Mouse (Mus musculus): ENCODE data around the gene Ssbp3.
A peak's percentile ranks its signal among the peaks of the same experiment; 100 is the strongest.

Ssbp3 gene

DNA sequence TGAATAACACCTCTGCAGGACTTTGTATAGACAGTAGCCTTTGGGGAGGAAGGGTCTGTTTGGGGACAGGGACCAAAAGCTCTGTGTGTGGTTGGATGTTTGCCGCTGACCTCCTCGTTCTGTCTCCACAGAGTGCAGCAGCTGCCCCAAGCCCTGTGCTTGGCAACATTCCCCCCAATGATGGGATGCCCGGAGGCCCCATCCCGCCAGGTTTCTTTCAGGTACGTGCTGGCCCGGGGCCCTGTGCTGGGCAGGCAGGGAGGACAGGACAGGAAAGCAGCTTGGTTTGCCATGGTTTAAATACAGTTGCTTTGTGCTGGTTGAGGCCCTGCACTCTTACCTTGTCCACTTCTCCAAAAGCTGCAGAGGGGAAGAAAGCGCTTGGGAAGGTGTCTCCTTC is 99.0 kb downstream of the Ssbp3 start:
- DNase-seq (ENCODE audit: low read depth, low spot score): no peak

DNA sequence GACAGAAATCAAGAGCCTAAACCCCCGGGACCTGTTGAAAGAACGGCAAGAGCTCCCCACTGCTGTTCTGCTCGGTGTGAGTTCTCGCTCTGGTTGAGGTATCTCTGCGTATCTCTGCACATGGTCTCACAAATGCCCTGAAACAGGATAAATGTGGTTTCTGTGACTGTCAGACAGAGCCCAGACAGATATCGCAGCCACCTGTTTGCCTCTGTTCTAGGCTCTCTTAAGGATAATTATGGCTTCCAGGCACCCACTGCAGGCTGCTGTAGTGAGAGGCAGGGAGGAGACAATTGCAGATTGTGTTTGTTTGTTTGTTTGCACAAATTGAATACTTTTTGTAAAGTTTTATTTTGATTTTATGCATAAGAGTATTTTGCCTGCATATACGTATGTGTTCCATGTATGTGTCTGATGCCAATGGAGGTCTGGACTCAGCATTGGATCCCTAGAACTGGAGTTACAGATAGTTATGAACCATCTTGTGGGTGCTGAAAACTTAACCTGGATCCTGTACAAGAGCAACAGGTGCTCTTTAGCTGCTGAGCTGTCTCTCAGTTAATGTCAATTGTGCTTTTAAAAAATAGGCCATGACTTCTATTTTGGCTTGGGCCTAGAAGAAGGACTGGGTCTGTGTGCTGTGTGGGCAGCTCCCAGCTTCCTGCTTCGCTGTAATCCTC is 101.0 kb downstream of the Ssbp3 start:
- DNase-seq (ENCODE audit: low read depth, low spot score): no peak

DNA sequence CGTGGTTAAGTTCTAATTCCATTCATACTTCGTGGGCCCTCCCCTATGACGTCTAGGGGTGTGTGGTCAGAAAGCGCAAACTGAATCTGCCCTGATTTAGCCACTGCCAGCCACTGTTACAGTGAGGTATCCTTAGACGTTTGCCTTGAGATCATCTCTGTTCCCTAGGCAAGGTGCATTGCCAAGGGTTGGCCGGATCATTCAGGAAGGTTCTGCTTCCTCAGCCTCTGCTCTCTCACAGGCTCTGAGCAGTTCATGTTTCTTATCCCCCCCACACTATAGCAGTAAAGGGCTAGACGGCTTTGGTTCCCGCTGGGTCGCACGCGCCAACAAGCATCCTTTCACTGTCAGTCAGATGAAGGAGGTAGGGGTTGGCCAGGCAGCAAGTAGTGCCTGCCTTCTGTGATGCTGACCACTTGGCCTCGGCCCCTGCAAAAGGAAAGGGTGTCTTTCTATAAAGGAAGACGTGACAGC is 101.5 kb downstream of the Ssbp3 start:
- no peak for DNase-seq (ENCODE audit: low read depth, low spot score)

DNA sequence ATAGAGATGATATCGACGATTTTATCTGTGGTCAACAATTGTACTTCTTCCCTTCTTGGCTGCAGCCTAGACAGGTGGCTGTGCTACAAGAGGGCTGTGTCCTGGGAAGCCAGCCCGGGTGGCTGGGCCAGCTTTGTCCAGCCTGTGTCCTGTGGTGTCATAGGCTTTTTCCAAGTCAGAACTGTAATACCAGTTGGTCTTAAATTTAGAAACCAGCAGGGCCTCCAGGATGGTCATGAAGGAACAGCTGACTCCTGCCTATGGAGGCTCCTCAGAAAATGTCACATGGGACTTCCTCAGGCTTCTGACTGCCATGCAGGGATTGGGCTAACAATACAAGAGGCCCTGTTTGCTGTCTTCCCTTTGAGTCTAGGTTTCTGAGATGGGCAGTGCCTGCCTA is 102.1 kb downstream of the Ssbp3 start:
- DNase-seq (ENCODE audit: low read depth, low spot score): no peak

DNA sequence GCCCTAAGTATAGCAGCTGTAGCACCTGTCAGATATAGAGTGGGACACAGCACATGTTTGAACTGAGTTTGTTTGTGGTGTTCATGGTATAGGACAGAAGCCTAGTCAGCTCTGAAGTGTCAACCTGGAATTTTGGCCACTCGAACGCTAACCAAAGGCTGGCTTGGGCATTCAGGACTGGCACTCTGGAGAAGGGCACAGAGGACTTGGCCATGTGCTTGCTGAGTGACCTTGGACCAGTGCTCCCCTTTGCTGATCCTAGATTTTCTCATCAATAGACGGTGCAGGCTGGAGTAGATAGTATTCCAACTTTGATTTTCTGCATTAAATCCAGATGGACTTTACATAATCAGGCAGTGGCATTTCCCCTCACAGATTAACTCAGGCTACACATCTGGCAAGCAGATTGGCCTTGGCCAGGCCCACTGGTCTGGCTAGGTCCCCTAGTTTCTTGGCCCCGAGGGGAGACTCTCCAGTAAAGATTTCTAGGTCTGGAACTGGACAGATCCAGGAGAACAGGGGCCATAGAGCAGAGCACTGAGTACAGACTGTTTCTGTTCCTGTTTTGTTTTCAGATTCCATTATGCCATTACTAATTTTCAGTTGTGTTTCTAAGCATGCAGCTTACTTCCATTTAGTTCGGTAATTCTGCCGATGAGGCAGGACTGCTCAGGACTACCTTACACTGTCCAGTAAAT is 102.8 kb downstream of the Ssbp3 start:
- DNase-seq (ENCODE audit: low read depth, low spot score): no peak

DNA sequence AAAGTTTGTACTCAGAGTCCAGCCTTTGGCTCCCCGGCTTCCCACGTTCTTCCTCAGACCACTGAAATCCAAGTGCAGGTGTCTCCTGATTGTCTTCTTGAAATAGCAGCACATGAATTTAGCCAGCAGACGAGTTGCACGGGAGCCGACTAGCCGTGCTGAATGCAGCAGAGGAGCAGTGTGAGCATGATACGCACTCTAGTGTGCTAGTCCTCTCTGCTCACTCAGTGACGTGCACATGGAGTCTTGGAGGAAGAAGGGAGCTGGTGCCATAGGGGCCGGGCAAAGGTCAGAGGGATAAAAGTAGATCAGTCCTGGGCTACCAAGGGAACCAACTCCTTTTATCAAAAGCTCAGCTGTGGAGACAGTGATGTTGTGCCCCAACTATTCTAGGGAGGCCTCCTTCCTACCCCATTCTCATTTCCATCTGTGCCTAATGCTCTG is 103.3 kb downstream of the Ssbp3 start:
- DNase-seq (ENCODE audit: low read depth, low spot score): no peak

DNA sequence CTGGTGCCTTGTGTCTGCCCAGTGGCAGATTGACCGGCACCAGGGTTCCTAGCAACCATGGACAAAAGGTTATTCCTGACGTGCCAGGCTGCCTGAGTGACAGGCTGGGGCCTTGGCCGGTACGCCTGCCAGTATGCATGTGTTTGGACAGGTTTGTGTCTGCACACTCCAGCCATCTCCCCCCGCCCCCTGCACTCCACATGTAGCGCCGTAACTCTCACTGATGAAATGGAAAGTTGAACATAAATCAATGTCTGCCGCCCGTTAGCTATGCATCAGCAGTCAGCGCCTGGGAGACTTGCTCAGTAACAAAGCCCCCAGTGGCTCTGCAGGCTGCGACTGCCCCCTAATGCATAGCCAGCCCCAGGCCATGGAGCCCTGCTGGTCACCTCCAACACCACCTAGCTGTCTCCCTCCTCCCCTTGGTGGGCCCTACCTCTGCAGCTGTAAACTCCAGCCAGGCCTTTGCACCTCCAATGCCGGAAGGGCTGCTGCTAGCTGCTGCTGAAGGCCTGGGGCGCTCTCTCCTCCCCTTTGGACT is 105.5 kb downstream of the Ssbp3 start:
- DNase-seq (ENCODE audit: low read depth, low spot score): peak; percentile 68

DNA sequence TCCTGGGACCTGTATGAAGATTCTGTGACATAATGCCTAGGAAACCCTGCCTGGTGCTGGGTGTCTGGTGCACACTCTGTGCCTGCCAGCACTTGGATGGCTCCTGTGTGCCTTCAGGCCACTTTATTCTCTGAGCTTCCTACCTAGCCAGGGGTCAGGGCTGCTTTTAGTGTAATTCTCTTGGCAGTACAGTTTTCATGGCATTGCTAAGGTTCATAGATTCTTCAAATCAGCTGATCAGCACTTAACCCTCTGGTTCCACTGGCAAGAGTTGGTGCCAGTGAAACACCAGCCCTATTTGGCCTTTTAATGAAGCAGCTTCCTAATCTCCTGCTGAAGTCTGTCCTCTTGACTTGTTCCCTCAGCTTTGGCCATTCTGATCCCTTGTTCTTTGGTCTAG is 106.8 kb downstream of the Ssbp3 start:
- no peak for DNase-seq (ENCODE audit: low read depth, low spot score)

DNA sequence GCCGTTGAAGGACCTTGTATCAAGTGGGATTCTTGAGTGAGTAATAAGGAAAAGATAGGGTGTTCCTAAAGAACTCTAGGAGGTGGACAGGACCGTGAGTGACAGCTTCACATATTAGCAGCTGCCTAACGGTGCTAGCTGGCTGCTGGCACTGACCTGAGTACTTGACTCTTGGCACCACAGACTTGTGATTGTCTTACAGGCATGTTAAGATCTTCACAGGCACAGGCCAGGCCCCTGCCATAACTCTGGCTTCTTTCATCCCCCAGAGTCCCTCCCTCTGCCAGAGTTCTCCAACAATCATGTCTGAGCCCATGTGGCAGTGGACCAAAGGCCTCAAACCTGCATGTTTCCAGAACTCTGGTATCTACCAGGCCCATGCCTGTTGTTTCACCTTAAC is 108.0 kb downstream of the Ssbp3 start:
- no peak for DNase-seq (ENCODE audit: low read depth, low spot score)

DNA sequence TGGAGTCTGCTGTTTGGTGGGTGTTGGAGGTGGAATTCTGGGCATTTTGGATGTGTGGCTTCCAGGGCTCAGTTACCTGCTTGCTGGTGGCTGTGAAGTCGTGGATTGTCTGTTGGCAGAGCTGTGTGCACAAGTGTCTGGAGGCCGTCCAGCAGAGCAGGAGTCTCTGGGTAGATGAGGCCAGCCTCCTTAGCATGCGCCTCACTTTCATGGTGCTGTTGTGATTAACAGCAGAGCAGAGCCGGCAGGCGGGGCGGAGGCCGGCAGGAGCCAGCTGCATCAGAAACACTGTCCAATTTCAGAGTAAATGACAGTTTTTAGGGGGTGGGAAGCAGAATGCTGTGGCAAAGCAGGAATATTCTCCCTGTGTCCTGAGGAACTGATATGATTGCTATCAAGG is 108.5 kb downstream of the Ssbp3 start:
- no peak for DNase-seq (ENCODE audit: low read depth, low spot score)

DNA sequence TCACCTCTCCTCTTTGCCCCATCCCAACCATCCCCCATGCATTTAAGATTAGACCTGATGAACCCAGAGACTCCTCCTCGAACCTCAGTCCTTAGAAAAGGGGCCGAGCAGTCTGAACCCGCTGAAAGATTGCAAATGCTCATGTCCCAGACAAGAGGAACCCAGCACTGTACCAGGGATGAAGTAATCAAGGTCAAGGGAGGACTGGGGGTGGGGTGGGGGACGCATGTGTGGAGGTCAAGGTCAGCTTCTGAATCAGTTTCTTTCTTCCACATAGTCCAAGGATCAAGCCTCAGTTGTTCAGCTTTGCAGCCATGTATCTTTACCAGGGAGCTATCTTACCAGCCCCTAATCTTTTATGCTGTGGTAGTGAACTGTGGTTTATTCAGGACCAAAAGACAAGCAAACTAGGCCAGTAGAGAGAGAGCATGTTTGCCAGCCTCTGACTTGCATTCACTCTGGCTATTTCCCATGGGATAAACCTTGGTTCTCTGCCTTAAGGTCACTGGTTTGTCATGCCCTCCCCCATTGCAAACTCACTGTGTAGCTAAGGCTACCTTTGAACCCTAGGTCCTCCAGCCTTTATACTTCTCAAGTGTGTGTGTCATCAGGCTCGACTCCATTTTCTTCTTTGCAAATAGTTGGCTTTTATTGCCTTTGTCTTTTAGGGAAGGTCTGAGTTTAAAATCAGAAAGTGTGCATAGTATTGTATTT is 109.9 kb downstream of the Ssbp3 start:
- DNase-seq (ENCODE audit: low read depth, low spot score): no peak

DNA sequence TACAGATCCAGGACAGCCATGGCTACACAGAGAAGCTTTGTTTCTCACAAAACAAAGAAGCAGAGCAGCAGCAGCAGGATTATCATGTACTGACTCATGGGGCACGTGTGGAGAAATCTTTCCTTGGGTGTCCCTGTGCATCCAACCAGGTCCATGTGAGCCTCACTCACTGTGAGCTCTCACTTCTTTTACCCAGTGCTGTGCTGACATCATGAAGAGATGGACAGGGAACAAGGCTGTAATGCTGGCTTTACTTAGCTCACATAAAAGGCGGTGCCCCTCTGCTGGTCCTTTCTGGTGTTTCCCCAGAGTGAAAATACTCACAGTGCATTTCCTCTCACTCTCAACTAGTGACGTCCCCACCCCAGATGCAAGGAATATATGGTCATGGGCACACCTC is 111.0 kb downstream of the Ssbp3 start:
- no peak for DNase-seq (ENCODE audit: low read depth, low spot score)

DNA sequence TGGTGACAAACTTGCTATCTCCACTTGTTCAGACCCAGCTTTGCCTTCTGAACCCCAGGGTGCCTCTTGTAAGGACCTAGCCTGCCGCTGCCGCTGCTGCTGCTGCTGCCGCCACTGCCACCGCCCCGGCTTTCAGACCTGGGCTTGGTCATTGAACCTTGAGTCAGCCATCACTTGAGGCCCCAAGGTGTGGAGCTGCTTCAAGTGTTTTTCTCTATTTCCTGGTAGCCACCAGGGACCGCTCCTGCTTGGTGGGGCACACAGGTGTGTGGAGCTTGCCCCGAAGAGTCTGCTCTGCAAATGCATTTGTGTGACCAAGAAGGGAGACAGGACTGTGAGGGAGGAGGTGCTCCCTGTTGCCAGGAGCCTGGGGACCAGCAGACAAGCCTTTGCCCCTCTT is 114.4 kb downstream of the Ssbp3 start:
- no peak for DNase-seq (ENCODE audit: low read depth, low spot score)

DNA sequence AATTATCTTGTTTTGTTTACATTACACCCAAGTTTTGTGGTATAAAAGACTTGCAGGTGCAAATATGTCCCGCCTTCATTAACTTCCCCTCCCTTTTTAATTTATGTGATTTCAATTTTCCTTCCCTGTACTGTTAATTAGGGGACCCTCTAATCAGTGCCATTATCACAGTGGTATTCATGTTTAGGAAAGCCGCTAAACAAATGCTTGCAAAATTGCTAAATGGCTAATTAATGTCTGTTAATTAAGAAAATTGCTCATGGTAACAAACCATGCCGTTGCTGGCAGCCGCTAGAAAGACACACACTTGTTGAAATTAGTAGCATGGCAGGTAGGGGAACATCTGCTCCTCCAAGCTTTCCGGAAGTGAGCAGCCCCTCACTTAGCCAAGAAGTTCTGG is 114.9 kb downstream of the Ssbp3 start:
- DNase-seq (ENCODE audit: low read depth, low spot score): no peak

DNA sequence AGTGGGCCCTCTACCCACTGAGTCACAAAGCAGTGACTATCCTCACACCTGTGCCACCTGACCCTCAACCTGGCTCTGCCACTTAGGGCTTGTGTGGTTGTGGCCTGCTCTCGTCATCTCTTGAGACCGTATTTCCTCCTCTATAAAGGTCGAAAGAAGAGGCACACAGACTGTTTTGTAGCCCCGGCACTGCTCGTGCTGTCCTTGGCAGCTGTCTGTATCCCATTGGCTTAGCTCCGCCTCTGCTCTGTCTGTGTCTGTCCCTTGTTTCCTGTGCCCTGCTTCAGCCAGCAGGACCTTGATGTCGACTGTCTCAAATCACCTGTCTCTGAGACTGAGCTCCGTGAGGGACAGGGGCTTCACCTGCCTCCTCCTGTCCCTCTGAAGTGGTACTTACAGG is 116.0 kb downstream of the Ssbp3 start:
- DNase-seq (ENCODE audit: low read depth, low spot score): no peak

DNA sequence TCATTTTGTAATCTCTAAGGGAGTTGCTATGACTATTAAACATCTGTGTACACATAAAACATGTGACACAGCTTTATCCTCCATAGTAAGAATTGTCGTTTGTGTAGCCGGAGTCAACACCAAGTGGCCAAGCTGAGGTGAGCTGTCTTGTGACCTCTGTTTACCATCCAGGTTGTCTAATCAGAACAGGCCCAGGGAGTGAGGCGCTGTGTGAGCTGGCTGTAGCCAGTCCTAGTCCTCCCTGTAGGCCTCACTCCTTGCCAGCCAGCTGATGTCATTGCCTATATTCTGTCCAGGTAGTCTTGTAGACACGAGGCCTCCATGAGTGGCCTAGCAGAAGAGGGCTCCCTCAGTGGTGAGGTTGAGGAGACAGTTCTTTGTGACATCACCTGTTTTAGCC is 125.2 kb downstream of the Ssbp3 start:
- DNase-seq (ENCODE audit: low read depth, low spot score): no peak

DNA sequence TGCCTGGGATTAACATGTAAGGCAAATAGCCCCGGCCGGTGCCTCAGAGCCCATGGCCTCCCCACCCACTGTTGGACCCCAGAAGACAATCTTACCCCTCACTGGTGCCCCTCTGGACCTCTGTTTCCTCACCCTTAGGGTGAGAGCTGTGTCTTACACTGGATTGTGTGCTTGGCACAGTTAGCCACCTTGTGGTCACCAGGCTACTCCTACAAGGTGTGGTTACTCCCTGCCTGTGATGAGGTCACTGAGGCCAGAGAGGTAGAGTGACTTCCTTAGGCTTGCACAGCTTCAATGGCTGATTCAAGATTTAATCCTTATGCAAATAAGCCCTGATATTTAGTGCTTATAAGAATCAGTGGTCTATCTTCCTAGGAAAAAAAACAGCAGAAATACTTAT is 126.5 kb downstream of the Ssbp3 start:
- DNase-seq (ENCODE audit: low read depth, low spot score): no peak

DNA sequence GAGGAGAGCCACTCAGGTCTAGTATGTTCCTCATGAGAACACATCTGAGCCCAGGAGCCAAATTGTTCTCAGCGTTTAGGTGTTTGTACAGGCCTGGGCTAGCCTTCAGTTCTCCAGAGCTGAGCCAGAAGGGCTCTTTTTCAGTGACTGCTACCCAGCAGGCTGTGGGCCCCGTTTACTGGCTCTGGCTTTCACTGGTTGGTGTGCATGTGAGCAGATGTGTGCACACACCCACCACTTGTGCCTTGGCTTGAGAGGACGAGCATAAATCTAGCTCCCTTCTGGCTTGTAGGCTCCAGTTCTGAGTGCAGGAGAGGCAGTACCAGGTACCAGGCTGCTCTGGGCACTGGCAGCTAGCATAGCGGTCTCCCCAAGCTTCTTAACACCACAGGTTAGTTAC is 127.8 kb downstream of the Ssbp3 start:
- DNase-seq (ENCODE audit: low read depth, low spot score): no peak

DNA sequence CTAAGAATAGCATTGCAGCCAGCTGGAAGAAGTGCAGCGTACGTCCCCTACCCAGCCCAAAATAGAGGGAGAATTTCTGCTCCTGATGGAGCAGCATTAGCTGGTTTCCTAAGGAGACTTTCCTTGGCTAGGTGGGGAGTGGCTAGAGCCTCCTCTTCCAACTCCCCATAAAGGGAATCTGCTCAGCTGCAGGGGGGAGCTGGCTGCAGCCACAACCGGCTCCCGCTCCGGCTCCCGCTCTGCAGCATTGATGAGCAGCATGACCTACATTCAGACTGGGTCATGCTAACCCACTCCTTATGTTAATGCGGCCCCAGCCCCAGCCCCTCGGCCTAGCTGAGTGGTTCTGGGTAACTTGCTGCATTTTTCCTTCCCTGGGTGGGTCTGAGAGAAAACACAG is 128.8 kb downstream of the Ssbp3 start:
- no peak for DNase-seq (ENCODE audit: low read depth, low spot score)

DNA sequence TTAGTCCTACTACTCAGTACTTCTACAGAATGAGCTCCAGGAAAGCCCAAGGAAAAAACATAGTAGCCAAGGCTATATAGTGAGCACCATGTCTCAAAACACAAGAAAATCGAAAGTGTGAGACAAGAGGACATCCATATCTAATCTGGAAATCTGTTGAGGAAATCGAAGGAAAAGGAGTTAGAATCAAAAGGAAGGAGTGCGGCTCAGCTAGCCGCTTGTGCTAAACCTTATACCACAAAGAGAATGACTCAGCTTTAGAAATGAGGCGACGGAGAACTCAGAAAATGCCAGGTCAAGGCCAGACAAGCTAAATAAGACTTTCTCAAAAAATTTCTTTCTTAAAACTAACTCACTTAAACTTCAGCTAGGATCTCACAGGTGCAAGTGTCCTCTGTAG is 131.8 kb downstream of the Ssbp3 start:
- no peak for DNase-seq (ENCODE audit: low read depth, low spot score)

DNA sequence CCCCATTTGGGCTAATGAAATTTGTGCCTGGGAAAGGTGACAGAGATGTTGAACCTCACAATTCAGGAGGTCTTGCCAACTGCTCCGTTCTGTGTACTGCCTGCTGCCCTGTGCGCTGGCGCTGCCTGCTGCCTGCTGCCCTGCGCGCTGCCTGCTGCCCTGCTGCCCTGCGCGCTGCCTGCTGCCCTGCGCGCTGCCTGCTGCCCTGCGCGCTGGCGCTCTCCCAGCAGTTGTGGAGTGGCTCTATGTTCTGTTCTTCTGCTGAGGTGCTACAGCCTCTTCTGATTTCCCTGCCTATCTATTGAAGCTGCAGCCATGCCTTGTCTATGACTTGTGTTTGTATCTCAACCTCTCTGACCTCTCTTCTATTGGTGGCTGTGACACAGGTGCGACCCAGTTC is 134.7 kb downstream of the Ssbp3 start:
- no peak for DNase-seq (ENCODE audit: low read depth, low spot score)

DNA sequence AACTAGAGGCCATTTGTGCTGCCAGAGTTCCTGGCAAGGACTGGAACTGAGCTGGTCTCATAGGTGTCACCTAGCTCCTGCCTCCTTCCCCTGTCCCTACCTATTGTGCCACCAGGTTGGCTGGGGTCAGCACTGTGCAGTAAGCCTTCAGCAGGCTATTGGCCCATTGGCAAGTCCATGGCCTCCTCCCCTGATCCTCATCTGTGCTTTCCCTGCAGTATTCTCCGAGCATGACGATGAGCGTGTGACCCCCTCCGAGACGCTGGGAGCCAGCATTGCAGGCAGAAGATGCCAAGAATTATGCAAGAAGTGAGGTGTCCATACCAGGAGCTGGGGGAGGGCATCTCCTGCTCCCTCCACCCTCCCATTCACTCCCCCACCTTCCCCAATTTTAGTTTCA is 137.3 kb downstream of the Ssbp3 start:
- DNase-seq (ENCODE audit: low read depth, low spot score): no peak
